Comparison of ENCODE assay signal across 15 mouse cellular contexts in genomic region chr8:86654578-86654977, GRCm38 (mm10). TPM values are rescaled to one million over a fixed set of nuclear protein-coding genes. Genes with fewer than 3 reads are reported as not detected.
DNase-seq lines count a peak whose midpoint lies in the region; ATAC-seq and TF ChIP-seq lines count a peak whose summit lies in the region.
"Had no signal": no experiment of that assay in that cellular context is flagged by ENCODE, and none has a peak within 500 bp of the region (broad histone marks: within the 10 kb centered on the region; RNA-seq: fewer than 3 reads in every experiment).

No protein-coding gene starts in this region.

- H3K4me1 ChIP-seq in liver, postnatal 0 days (ENCODE audit: insufficient read depth), result no peaks in the 10 kb centered on the region
- H3K4me1 ChIP-seq in liver, embryonic 12.5 days, result no peaks in the 10 kb centered on the region
- H3K4me1 ChIP-seq: embryonic facial prominence, embryonic 12.5 days; forebrain, embryonic 12.5 days; liver, embryonic 13.5 days had no signal

- no peak overlapping the region for H3K27ac ChIP-seq in liver, postnatal 0 days (ENCODE audit: low read depth)
- H3K27ac ChIP-seq in liver, embryonic 12.5 days, result no peak overlapping the region
- H3K27ac ChIP-seq: embryonic facial prominence, embryonic 12.5 days; forebrain, embryonic 12.5 days; liver, embryonic 13.5 days had no signal

- H3K9ac ChIP-seq in liver, postnatal 0 days (replicated peaks), result no peak overlapping the region
- H3K9ac ChIP-seq in liver, embryonic 12.5 days, result no peak overlapping the region
- H3K9ac ChIP-seq: embryonic facial prominence, embryonic 12.5 days; forebrain, embryonic 12.5 days; liver, embryonic 13.5 days had no signal

- no peaks in the 10 kb centered on the region for H3K9me3 ChIP-seq in liver, postnatal 0 days (ENCODE audit: low read length)
- H3K9me3 ChIP-seq in liver, embryonic 12.5 days (replicated peaks), result no peaks in the 10 kb centered on the region
- H3K9me3 ChIP-seq: embryonic facial prominence, embryonic 12.5 days; forebrain, embryonic 12.5 days; liver, embryonic 13.5 days; megakaryocyte, embryonic 14.5 days had no signal

- no peak for TF ChIP-seq POLR2A in brain, embryonic 14.5 days (IDR thresholded peaks at IDR 0.05; ENCODE audit: borderline replicate concordance, extremely low read depth, insufficient read depth, insufficient read length, poor library complexity, severe bottlenecking)

- peak; percentile 30 for TF ChIP-seq CTCF in liver, postnatal 0 days (IDR thresholded peaks at IDR 0.05; ENCODE audit: low read depth)
- TF ChIP-seq CTCF in brain, embryonic 14.5 days (IDR thresholded peaks at IDR 0.05; ENCODE audit: borderline replicate concordance, extremely low read depth, insufficient read depth, insufficient read length), result no peak; the same call in 1 of the 2 replicates

- WGBS in liver, postnatal 0 days (ENCODE audit: insufficient replicate concordance), result 81% methylated on average over 1 of the region's 1 CpGs
- WGBS in liver, embryonic 12.5 days (ENCODE audit: insufficient replicate concordance), result 84% methylated on average over 1 of the region's 1 CpGs

- peaks cover 27% of the 10 kb centered on the region for H3K36me3 ChIP-seq in liver, postnatal 0 days (replicated peaks; ENCODE audit: insufficient read depth, low read length)
- peaks cover 55% of the 10 kb centered on the region for H3K36me3 ChIP-seq in liver, embryonic 12.5 days

- TF ChIP-seq EP300 in liver, postnatal 0 days (IDR thresholded peaks at IDR 0.05; ENCODE audit: low read depth), result no peak

- no peaks in the 10 kb centered on the region for H3K27me3 ChIP-seq in liver, postnatal 0 days (ENCODE audit: insufficient read depth, low read length)
- H3K27me3 ChIP-seq in liver, embryonic 12.5 days (replicated peaks), result no peaks in the 10 kb centered on the region
- H3K27me3 ChIP-seq: embryonic facial prominence, embryonic 12.5 days; forebrain, embryonic 12.5 days; liver, embryonic 13.5 days; megakaryocyte, embryonic 14.5 days had no signal

- no peak overlapping the region for H3K4me3 ChIP-seq in liver, postnatal 0 days (ENCODE audit: low read depth, low read length)
- no peak overlapping the region for H3K4me3 ChIP-seq in liver, embryonic 12.5 days
- H3K4me3 ChIP-seq: embryonic facial prominence, embryonic 12.5 days; forebrain, embryonic 12.5 days; liver, embryonic 13.5 days; megakaryocyte, embryonic 14.5 days had no signal

- peak; percentile 46 for DNase-seq in CD4-positive, CD25-positive, alpha-beta regulatory T cell, adult 2 months (ENCODE audit: low read depth, low spot score)
- DNase-seq in liver, postnatal 0 days, result no peak
- DNase-seq in brain, embryonic 14.5 days (ENCODE audit: low read depth), result peak; percentile 36
- peak; percentile 31 for DNase-seq in thymus, postnatal 14 days
- no peak for DNase-seq in spleen, postnatal 4 days (ENCODE audit: low spot score in 2 of 2)
- DNase-seq in cerebellum, adult 11-12 months, result no peak
- DNase-seq: adrenal gland, postnatal 25 days; cerebellum, adult 18-20 months; gastrocnemius, postnatal 25 days; liver, embryonic 13.5 days had no signal

- no peak overlapping the region for H3K4me2 ChIP-seq in liver, postnatal 0 days (ENCODE audit: low read depth, low read length)
- H3K4me2 ChIP-seq in liver, embryonic 12.5 days, result no peak overlapping the region
- H3K4me2 ChIP-seq: embryonic facial prominence, embryonic 12.5 days; forebrain, embryonic 12.5 days; liver, embryonic 13.5 days had no signal

- no peak for ATAC-seq in CD4-positive, CD25-positive, alpha-beta regulatory T cell, adult 4 months
- ATAC-seq in liver, postnatal 0 days, result no peak
- no peak for ATAC-seq in liver, embryonic 12.5 days

RNA-seq across cellular contexts. Expression of gene Lonp2, which starts 30.7 kb away (rescaled TPM):
- 100 to 1,000 TPM in 1 of 2 experiments, 10 to 100 TPM in 1; 96.5 to 125 TPM for polyA plus RNA-seq in CD4-positive, CD25-positive, alpha-beta regulatory T cell, adult 4 months (2017; shearing (Covaris generic))
- 76.2 and 77.8 TPM in 2 replicates for polyA plus RNA-seq in liver, postnatal 0 days (2015; fragmentation: Nextera tagmentation; extraction: Ambion mirVana)
- 40.1 and 42.8 TPM in 2 replicates for polyA plus RNA-seq in liver, embryonic 12.5 days (2016; fragmentation: Nextera tagmentation; extraction: Ambion mirVana)
- polyA plus RNA-seq in brain, embryonic 14.5 days (2012; rRNA removed), result 45.2 and 53.5 TPM in 2 replicates

Comparison
In these comparisons a context has a peak if more than half of its experiments do, and no peak if none do; other contexts are left out.
1. DNase-seq: peak in CD4-positive, CD25-positive, alpha-beta regulatory T cell, adult 2 months (single experiment), brain, embryonic 14.5 days (single experiment) and thymus, postnatal 14 days (single experiment); none in liver, postnatal 0 days (single experiment), spleen, postnatal 4 days (0 of 2) and cerebellum, adult 11-12 months (single experiment).